Mouse (Mus musculus) lung, postnatal 25 days (tissue): ENCODE measurements around the gene Cplx2.

ENCODE experiments used
- DNase-seq: peaks from one replicate; pipeline ENCODE4 v3.0.0; 2022; ENCODE audit warnings: low spot score

Cplx2 gene

GRCm38 (mm10) chr13:54403224-54404070 is 32.3 kb downstream of the Cplx2 start:
- DNase-seq, result no peak

- DNase-seq, result no peak
Measured at GRCm38 (mm10) chr13:54404205-54404604, 33.1 kb downstream of the Cplx2 start.

- no peak for DNase-seq
Measured at GRCm38 (mm10) chr13:54405805-54406204, 34.7 kb downstream of the Cplx2 start.

GRCm38 (mm10) chr13:54411656-54412055 is 40.5 kb downstream of the Cplx2 start:
- no peak for DNase-seq

GRCm38 (mm10) chr13:54412236-54412635 is 41.1 kb downstream of the Cplx2 start:
- no peak for DNase-seq

- DNase-seq, result no peak
Measured at GRCm38 (mm10) chr13:54412721-54413120, 41.6 kb downstream of the Cplx2 start.

- no peak for DNase-seq
Measured at GRCm38 (mm10) chr13:54415059-54415458, 43.9 kb downstream of the Cplx2 start.

GRCm38 (mm10) chr13:54418781-54419327 is 47.7 kb downstream of the Cplx2 start:
- DNase-seq, result no peak

- DNase-seq, result no peak
Measured at GRCm38 (mm10) chr13:54420226-54420625, 49.1 kb downstream of the Cplx2 start.

GRCm38 (mm10) chr13:54425269-54425668 is 54.1 kb downstream of the Cplx2 start:
- peak; percentile 65 for DNase-seq

- no peak for DNase-seq
Measured at GRCm38 (mm10) chr13:54426781-54427655, 55.9 kb downstream of the Cplx2 start.

- DNase-seq, result peak; percentile 38
Measured at GRCm38 (mm10) chr13:54428771-54429170, 57.6 kb downstream of the Cplx2 start.

- no peak for DNase-seq
Measured at GRCm38 (mm10) chr13:54430051-54430450, 58.9 kb downstream of the Cplx2 start.

- DNase-seq, result no peak
Measured at GRCm38 (mm10) chr13:54431161-54431560, 60.0 kb downstream of the Cplx2 start.
